Mouse (Mus musculus) stomach, postnatal 0 days (tissue): ENCODE data around the gene Glb1l.

ENCODE experiments used
- CTCF ChIP-seq: IDR thresholded peaks from 2 replicates; pipeline ENCODE4 v1.5.1; 2016; ENCODE audit warnings: antibody characterized with exemption, low read depth, mild to moderate bottlenecking, moderate library complexity
- EP300 ChIP-seq: optimal IDR thresholded peaks from 2 replicates; pipeline ENCODE3; 2016; ENCODE audit warnings: antibody characterized with exemption

DNA sequence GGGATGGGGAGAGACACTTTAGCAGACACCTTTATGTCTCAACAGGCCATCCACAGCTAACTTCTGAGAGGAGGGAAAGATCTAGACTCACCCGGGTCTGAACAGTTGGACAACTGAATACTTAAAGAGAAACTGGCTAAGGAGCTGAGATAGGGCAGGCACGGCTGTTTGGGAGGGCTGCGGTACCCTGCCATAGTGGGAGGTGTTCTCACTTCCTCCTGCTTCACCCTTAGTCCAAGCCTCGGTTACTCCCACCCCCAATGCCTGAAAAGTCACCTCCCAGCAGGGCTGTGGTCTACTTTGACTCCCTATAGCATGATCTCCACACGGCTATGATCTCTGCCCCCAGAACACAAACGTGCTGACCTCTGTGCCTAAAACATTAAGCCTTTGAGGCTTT is 12.9 kb upstream of the Glb1l start:
- TF ChIP-seq CTCF (no peak), EP300 (no peak)
